Mouse (Mus musculus) MEL (cell line): Measurements from ENCODE around the gene Gm21897. TPM values are rescaled to one million over a fixed set of nuclear protein-coding genes. Genes with fewer than 3 reads are reported as not detected.

Source experiments
- DNase-seq: peaks from one replicate; pipeline ENCODE4 v3.0.0; 2011; ENCODE audit warnings: low read depth, low spot score
- H3K27ac ChIP-seq: 2 replicates; pipeline ENCODE4 v1.5.1; 2012; ENCODE audit warnings: low read depth, mild to moderate bottlenecking, control low read depth, low read length, moderate library complexity; ENCODE audit not compliant: control insufficient read depth
- H3K27me3 ChIP-seq, 2 experiments: fragments of 150-350 bp in 1 of 2; sonication (generic) in 1 of 2; 2 replicates each; pipeline ENCODE4 v1.6.1; 2012; ENCODE audit warnings: low read length in 2 of 2, mild to moderate bottlenecking in 2 of 2, improper control_type of control experiment in 1 of 2, moderate library complexity in 1 of 2; ENCODE audit not compliant: insufficient read depth in 2 of 2, control insufficient read depth in 1 of 2
- H3K36me3 ChIP-seq, 2 experiments: 2 replicates each; pipeline ENCODE4 v1.6.1; 2012 to 2014; ENCODE audit warnings: low read length in 2 of 2, improper control_type of control experiment in 1 of 2, inconsistent platforms in 1 of 2, mild to moderate bottlenecking in 1 of 2; ENCODE audit not compliant: insufficient read depth in 2 of 2, control insufficient read depth in 1 of 2
- H3K4me1 ChIP-seq, 2 experiments: fragments of 150-350 bp in 1 of 2; sonication (generic) in 1 of 2; 2 replicates each; pipeline ENCODE4 v1.6.1; 2012; ENCODE audit warnings: low read length in 2 of 2, improper control_type of control experiment in 1 of 2, mild to moderate bottlenecking in 1 of 2; ENCODE audit not compliant: insufficient read depth in 2 of 2, control insufficient read depth in 1 of 2
- H3K4me3 ChIP-seq, 2 experiments: fragments of 150-350 bp in 1 of 2; sonication (generic) in 1 of 2; 2 replicates each; pipeline ENCODE4 v1.5.1; 2012; ENCODE audit warnings: low read depth in 2 of 2, low read length in 2 of 2, mild to moderate bottlenecking in 2 of 2, moderate library complexity in 2 of 2, control low read depth in 1 of 2, improper control_type of control experiment in 1 of 2; ENCODE audit not compliant: control insufficient read depth in 1 of 2, insufficient read depth in 1 of 2
- H3K79me2 ChIP-seq: 2 replicates; pipeline ENCODE4 v1.6.1; 2012; ENCODE audit warnings: mild to moderate bottlenecking, low read length, moderate library complexity; ENCODE audit not compliant: control insufficient read depth, poor library complexity, insufficient read depth
- H3K9ac ChIP-seq: 2 replicates; pipeline ENCODE4 v1.6.1; 2012; ENCODE audit warnings: low read depth, mild to moderate bottlenecking, control low read depth, low read length, moderate library complexity; ENCODE audit not compliant: control insufficient read depth, poor library complexity, severe bottlenecking
- H3K9me3 ChIP-seq: fragments of 150-350 bp; sonication (generic); replicated peaks from 2 replicates; pipeline ENCODE4 v1.6.1; 2012; ENCODE audit warnings: mild to moderate bottlenecking, low read length, improper control_type of control experiment, moderate library complexity; ENCODE audit not compliant: insufficient read depth
- BHLHE40 ChIP-seq: IDR thresholded peaks from 2 replicates; pipeline ENCODE4 v1.6.1; 2012; ENCODE audit warnings: low read depth, mild to moderate bottlenecking, inconsistent platforms, low read length, improper control_type of control experiment, borderline replicate concordance
- CTCF ChIP-seq, 3 experiments: IDR thresholded peaks in 2 of 3; conservative IDR thresholded peaks in 1 of 3; 2 replicates each; pipeline ENCODE4 v1.5.1; 2011 to 2012; ENCODE audit warnings: low read length in 3 of 3, low read depth in 2 of 3, mild to moderate bottlenecking in 2 of 3, improper control_type of control experiment in 1 of 3, inconsistent platforms in 1 of 3, mixed read lengths in 1 of 3, moderate library complexity in 1 of 3; ENCODE audit not compliant: control insufficient read depth in 1 of 3, insufficient read depth in 1 of 3, poor library complexity in 1 of 3, severe bottlenecking in 1 of 3
- E2F4 ChIP-seq: IDR thresholded peaks from 2 replicates; pipeline ENCODE4 v1.6.1; 2011; ENCODE audit warnings: low read depth, low read length, improper control_type of control experiment, borderline replicate concordance
- ELF1 ChIP-seq: IDR thresholded peaks from 2 replicates; pipeline ENCODE4 v1.6.1; 2014; ENCODE audit warnings: low read depth, mild to moderate bottlenecking, inconsistent platforms, low read length, improper control_type of control experiment, moderate library complexity
- EP300 ChIP-seq, 2 experiments: IDR thresholded peaks; 2 replicates each; pipeline ENCODE4 v1.6.1; 2011; ENCODE audit warnings: improper control_type of control experiment in 2 of 2, low read length in 2 of 2, low read depth in 1 of 2, mild to moderate bottlenecking in 1 of 2
- GABPA ChIP-seq: IDR thresholded peaks from 2 replicates; pipeline ENCODE4 v1.6.1; 2012; ENCODE audit warnings: low read depth, mild to moderate bottlenecking, inconsistent platforms, low read length, improper control_type of control experiment, moderate library complexity
- HCFC1 ChIP-seq: IDR thresholded peaks from 2 replicates; pipeline ENCODE4 v1.6.1; 2012; ENCODE audit warnings: low read depth, mild to moderate bottlenecking, inconsistent platforms, low read length, improper control_type of control experiment, moderate library complexity
- JUND ChIP-seq: IDR thresholded peaks from 2 replicates; pipeline ENCODE4 v1.6.1; 2011; ENCODE audit warnings: low read depth, mild to moderate bottlenecking, improper control_type of control experiment, low read length
- KAT2A ChIP-seq: conservative IDR thresholded peaks from 2 replicates; pipeline ENCODE4 v1.6.1; 2012; ENCODE audit warnings: low read depth, low read length, improper control_type of control experiment, inconsistent platforms
- MEF2A ChIP-seq: IDR thresholded peaks from 2 replicates; pipeline ENCODE4 v1.6.1; 2014; ENCODE audit warnings: low read depth, mild to moderate bottlenecking, inconsistent platforms, low read length, improper control_type of control experiment; ENCODE audit not compliant: poor library complexity, insufficient replicate concordance, severe bottlenecking; ENCODE audit errors: extremely low read depth
- MYB ChIP-seq: IDR thresholded peaks from 2 replicates; pipeline ENCODE4 v1.6.1; 2011; ENCODE audit warnings: mild to moderate bottlenecking, low read depth, low read length, improper control_type of control experiment
- MYC ChIP-seq: IDR thresholded peaks from 2 replicates; pipeline ENCODE4 v1.6.1; 2011; ENCODE audit warnings: low read depth, mild to moderate bottlenecking, low read length, improper control_type of control experiment, moderate library complexity
- NELFE ChIP-seq: IDR thresholded peaks from 2 replicates; pipeline ENCODE4 v1.6.1; 2011; ENCODE audit warnings: low read depth, low read length, improper control_type of control experiment
- NRF1 ChIP-seq: IDR thresholded peaks from 2 replicates; pipeline ENCODE4 v1.6.1; 2014; ENCODE audit warnings: low read depth, mild to moderate bottlenecking, inconsistent platforms, low read length, improper control_type of control experiment, moderate library complexity; ENCODE audit not compliant: poor library complexity, insufficient read depth, severe bottlenecking
- POLR2A ChIP-seq, 2 experiments: IDR thresholded peaks; 2 replicates each; pipeline ENCODE4 v1.6.1; 2011 to 2012; ENCODE audit warnings: low read length in 2 of 2, mild to moderate bottlenecking in 2 of 2, control low read depth in 1 of 2, improper control_type of control experiment in 1 of 2, low read depth in 1 of 2, moderate library complexity in 1 of 2; ENCODE audit not compliant: control insufficient read depth in 1 of 2, insufficient read depth in 1 of 2, poor library complexity in 1 of 2
- POLR2AphosphoS2 ChIP-seq: IDR thresholded peaks from 2 replicates; pipeline ENCODE4 v1.6.1; 2011; ENCODE audit warnings: low read length, improper control_type of control experiment
- POLR2AphosphoS5 ChIP-seq: IDR thresholded peaks from 2 replicates; pipeline ENCODE4 v1.6.1; 2012; ENCODE audit warnings: low read depth, borderline replicate concordance, mild to moderate bottlenecking, inconsistent platforms, low read length, moderate library complexity, mixed read lengths
- RCOR1 ChIP-seq: IDR thresholded peaks from 2 replicates; pipeline ENCODE4 v1.6.1; 2012; ENCODE audit warnings: low read depth, mild to moderate bottlenecking, inconsistent platforms, low read length, improper control_type of control experiment
- SMC3 ChIP-seq: IDR thresholded peaks from 2 replicates; pipeline ENCODE4 v1.6.1; 2011; ENCODE audit warnings: low read depth, low read length, improper control_type of control experiment
- TAL1 ChIP-seq: IDR thresholded peaks from 2 replicates; pipeline ENCODE4 v1.6.1; 2012; ENCODE audit warnings: mild to moderate bottlenecking, inconsistent platforms, low read length, moderate library complexity, mixed read lengths
- TBP ChIP-seq: IDR thresholded peaks from 2 replicates; pipeline ENCODE4 v1.8.0; 2011; ENCODE audit warnings: low read depth, low read length, improper control_type of control experiment
- USF1 ChIP-seq: IDR thresholded peaks from 2 replicates; pipeline ENCODE4 v1.6.1; 2014; ENCODE audit warnings: low read depth, mild to moderate bottlenecking, inconsistent platforms, low read length, improper control_type of control experiment, moderate library complexity
- ZC3H11A ChIP-seq: IDR thresholded peaks from 2 replicates; pipeline ENCODE4 v1.6.1; 2012; ENCODE audit warnings: low read depth, mild to moderate bottlenecking, inconsistent platforms, low read length, improper control_type of control experiment
- ZKSCAN1 ChIP-seq: IDR thresholded peaks from 2 replicates; pipeline ENCODE4 v1.6.1; 2012; ENCODE audit warnings: low read depth, mild to moderate bottlenecking, inconsistent platforms, low read length, improper control_type of control experiment, moderate library complexity
- ZNF384 ChIP-seq: IDR thresholded peaks from 2 replicates; pipeline ENCODE4 v1.6.1; 2012; ENCODE audit warnings: low read depth, mild to moderate bottlenecking, inconsistent platforms, low read length, improper control_type of control experiment
- polyA plus RNA-seq, 2 experiments: library from polyadenylated mRNA; stranded (reverse) in 1 of 2; unstranded in 1 of 2; fragments of >175 nt in 1 of 2; fragments of >200 nt in 1 of 2; gene quantifications; 2 replicates each; pipeline versions ENCODE4 v1.2.1 to v1.2.4; 2012; ENCODE audit warnings: low replicate concordance in 2 of 2, low read depth in 1 of 2; ENCODE audit not compliant: insufficient read length in 2 of 2, insufficient read depth in 1 of 2, missing spikeins in 1 of 2
- total RNA-seq: library from RNA; depleted of rRNA; stranded (reverse); fragments of 300-350 nt; gene quantifications from 2 replicates; pipeline ENCODE4 v1.2.3, GENCODE M21; 2012

Gm21897 gene
- total and polyA plus RNA-seq, 3 experiments, result not detected

- no peak overlapping the region for H3K9ac ChIP-seq
- DNase-seq, result no peak
- TF ChIP-seq CTCF (IDR thresholded peaks at IDR 0.05 in 2 of 3, conservative IDR thresholded peaks at IDR 0.05 in 1 of 3; ENCODE audit: control insufficient read depth in 1 of 3, insufficient read depth in 1 of 3, low read depth in 2 of 3, low read length in 3 of 3, poor library complexity in 1 of 3, severe bottlenecking in 1 of 3) (no peak), TBP (no peak), ZC3H11A (no peak), SMC3 (no peak), BHLHE40 (no peak), ZNF384 (no peak), POLR2A (IDR thresholded peaks at IDR 0.05; ENCODE audit: control insufficient read depth in 1 of 2, insufficient read depth in 1 of 2, low read depth in 1 of 2, low read length in 2 of 2, poor library complexity in 1 of 2) (no peak), RCOR1 (no peak), E2F4 (no peak), GABPA (no peak), MYC (no peak), ELF1 (no peak), KAT2A (no peak), MYB (no peak), NELFE (no peak), USF1 (no peak), MEF2A (no peak)
- H3K36me3 ChIP-seq, result no peaks in the 10 kb centered on the region
- no peak overlapping the region for H3K4me3 ChIP-seq
- H3K27me3 ChIP-seq, result no peaks in the 10 kb centered on the region
- no peaks in the 10 kb centered on the region for H3K79me2 ChIP-seq
- no peak overlapping the region for H3K27ac ChIP-seq
- H3K4me1 ChIP-seq, result no peaks in the 10 kb centered on the region
- no peaks in the 10 kb centered on the region for H3K9me3 ChIP-seq
Observed at GRCm38 (mm10) chr16:15351301-15351700, 34.0 kb downstream of the Gm21897 start.

DNA sequence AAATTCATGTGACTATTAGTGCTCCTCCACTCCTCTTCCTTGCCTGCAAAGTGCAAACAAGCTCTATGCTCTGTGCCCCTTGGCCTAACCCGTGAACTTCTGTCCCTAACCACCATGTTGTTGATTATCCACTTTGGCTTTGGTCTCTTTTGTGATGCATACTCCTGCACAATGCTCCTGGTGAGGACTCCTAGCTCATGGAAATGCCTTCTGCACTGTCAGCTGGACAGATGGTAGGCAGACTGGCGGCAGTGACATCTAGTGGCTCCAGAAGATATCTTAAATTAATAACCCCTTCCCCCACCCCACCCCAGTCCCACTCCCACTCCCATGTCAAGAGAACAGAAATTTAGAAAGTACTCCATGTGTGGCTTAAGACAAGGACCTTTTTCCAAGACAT is 35.1 kb downstream of the Gm21897 start:
- no peaks in the 10 kb centered on the region for H3K27me3 ChIP-seq
- no peak for DNase-seq
- H3K36me3 ChIP-seq, result no peaks in the 10 kb centered on the region
- no peak for TF ChIP-seq TAL1
- no peak for TF ChIP-seq NRF1
- no peak for TF ChIP-seq HCFC1
- TF ChIP-seq KAT2A, result no peak
- no peak for TF ChIP-seq ZKSCAN1
- TF ChIP-seq POLR2AphosphoS5, result no peak
- no peak for TF ChIP-seq POLR2AphosphoS2
- TF ChIP-seq ZNF384, result no peak
- no peak for TF ChIP-seq JUND
- TF ChIP-seq EP300 (IDR thresholded peaks at IDR 0.05; ENCODE audit: low read depth in 1 of 2, low read length in 2 of 2), result no peak
- no peak for TF ChIP-seq ZC3H11A
- no peaks in the 10 kb centered on the region for H3K4me1 ChIP-seq
- no peaks in the 10 kb centered on the region for H3K79me2 ChIP-seq
- no peaks in the 10 kb centered on the region for H3K9me3 ChIP-seq
- H3K4me3 ChIP-seq, result no peak overlapping the region
- H3K27ac ChIP-seq, result no peak overlapping the region
- no peak overlapping the region for H3K9ac ChIP-seq
